Mouse (Mus musculus): ENCODE data around the gene Tada3. TPM values are rescaled to one million over a fixed set of nuclear protein-coding genes. Genes with fewer than 3 reads are reported as not detected.

The Tada3 gene
- 10 to 100 TPM; 47.3 to 51.0 TPM for total RNA-seq (2021)
- long read RNA-seq, transcript Tada3-201 (9 exons, 2,848 nt) = major isoform, 15 of 66 reads
- long read RNA-seq, partial matches to known transcripts = 4 of 66 reads
- long read RNA-seq, other reads (novel, unspliced or antisense) = 47 of 66 reads

DNA sequence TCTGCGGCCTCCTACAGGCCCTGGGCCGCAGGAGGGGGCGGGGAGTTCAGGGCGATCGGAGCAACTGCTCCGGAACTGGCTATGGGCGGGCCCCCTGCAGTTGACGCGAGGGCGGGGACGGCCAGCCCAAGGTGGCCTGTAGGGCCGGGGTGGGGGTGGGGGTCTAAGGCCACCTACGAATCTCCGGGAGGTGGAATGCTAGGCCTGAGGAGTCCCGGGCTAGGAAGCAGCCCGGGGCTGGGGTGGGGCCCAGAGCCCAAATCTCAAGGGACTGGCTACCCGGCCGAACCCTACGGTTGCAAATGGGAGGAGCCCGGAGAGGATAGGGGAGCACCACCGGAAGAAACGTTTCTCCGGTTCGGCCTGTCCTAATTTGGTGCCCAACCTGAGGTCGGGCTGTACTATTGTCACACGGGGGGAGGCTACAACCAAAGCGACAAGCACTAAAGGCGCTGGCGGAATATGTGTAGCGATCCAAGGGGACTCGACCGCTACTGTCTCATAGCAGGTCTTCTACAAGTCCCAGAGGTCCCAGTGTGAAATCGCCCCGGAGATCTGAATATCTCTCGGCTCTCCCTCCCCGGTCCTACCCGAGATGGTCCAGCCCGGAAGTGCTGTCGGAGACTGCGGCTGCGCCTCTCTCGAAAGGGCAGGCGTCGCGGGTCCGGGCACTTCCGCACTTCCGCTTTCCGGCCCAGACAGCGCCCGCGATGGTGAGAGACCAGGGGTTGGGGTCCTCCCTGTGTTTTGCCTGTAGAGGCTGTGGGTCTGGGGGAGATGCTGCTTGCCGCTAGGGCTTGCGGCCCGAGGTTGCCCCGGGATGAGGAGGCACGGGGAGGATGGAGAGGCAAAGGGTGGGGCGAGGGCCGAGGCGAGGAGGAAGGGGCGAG, at the start of gene Tada3, which contains the start of gene Arpc4:
TSS of gene Tada3 (minus strand) at position 388 of the 890 bp plus-strand sequence.
TSS of gene Arpc4 (plus strand) at position 620 of the 890 bp plus-strand sequence.
- DNase-seq (ENCODE audit: low spot score in 2 of 2) = peak; percentile 86 to 93

GRCm38 (mm10) chr6:113427397-113427796, 49.7 kb upstream of the Tada3 start:
- no peak for DNase-seq (ENCODE audit: low spot score in 2 of 2)

DNA sequence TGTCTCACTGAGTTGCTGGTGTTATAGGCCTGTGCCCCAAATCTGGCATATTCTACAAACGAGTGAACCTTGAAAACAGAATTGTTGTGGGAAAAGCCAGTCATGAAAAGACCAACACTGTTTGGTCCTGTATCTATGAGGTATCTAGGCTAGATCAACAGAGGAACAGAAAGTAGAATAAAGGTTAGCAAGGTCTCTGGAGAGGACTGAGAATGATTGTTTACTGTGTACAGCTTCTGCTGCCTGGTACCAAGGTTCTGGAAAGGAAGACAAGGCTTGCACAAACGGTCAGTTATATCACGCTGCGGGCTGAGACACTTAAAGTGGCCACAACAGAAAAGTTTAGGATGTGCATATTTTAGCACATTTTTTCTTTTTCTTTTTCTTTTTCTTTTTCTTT, 49.0 kb upstream of the Tada3 start:
- DNase-seq (ENCODE audit: low spot score in 2 of 2) = no peak

DNA sequence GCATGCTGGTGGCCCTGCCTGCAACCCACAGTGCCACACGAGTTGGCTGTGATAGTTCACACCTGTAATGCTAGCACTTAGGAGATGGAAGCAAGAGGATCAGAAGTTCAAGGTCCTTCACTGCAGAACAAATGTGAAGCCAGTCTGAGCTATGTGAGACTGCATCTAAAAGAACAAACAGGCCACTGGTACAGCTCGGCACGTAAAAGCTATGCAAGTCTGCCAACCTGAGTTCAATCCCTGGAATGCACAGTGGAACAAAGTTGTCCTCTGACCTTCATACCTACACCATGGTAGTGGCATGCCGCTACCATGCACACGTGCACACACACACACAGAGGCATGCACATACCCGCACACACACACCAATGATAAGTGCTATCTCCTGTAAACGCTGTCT, 46.5 kb upstream of the Tada3 start:
- DNase-seq (ENCODE audit: low spot score in 2 of 2) = no peak

GRCm38 (mm10) chr6:113423000-113423399, 45.3 kb upstream of the Tada3 start:
- DNase-seq (ENCODE audit: low spot score in 2 of 2) = no peak

DNA sequence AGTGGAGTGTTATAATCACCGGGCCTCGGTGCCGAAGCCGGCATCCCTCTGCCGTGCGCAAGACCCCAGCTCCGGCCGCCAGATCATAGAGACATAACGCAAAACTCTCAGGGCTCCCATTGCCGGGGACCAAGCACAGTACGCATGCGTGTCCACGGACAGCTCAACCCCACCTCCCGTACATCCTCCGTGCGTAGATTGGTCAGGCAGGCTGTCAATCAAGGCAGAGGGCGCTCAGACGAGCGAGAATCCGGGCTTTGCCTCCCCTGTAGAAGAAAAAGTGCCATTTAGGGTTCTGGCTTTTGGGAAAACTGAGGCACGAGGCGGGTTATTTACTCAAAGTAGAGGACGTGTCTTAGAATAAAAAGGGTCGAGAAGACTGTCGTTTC, 41.5 kb upstream of the Tada3 start, which contains the start of gene Rpusd3:
TSS of gene Rpusd3 (minus strand) at position 142 of the 389 bp plus-strand sequence.
- peak; percentile 96 to 97 for DNase-seq (ENCODE audit: low spot score in 2 of 2)

- no peak for DNase-seq (ENCODE audit: low spot score in 2 of 2)
Observed at GRCm38 (mm10) chr6:113418441-113419198, 40.9 kb upstream of the Tada3 start.

- no peak for DNase-seq (ENCODE audit: low spot score in 2 of 2)
Observed at GRCm38 (mm10) chr6:113416416-113416815, 38.7 kb upstream of the Tada3 start.

- no peak for DNase-seq (ENCODE audit: low spot score in 2 of 2)
Observed at GRCm38 (mm10) chr6:113410001-113410400, 32.3 kb upstream of the Tada3 start.

GRCm38 (mm10) chr6:113406683-113407082, 29.0 kb upstream of the Tada3 start:
- DNase-seq (ENCODE audit: low spot score in 2 of 2) = no peak

DNA sequence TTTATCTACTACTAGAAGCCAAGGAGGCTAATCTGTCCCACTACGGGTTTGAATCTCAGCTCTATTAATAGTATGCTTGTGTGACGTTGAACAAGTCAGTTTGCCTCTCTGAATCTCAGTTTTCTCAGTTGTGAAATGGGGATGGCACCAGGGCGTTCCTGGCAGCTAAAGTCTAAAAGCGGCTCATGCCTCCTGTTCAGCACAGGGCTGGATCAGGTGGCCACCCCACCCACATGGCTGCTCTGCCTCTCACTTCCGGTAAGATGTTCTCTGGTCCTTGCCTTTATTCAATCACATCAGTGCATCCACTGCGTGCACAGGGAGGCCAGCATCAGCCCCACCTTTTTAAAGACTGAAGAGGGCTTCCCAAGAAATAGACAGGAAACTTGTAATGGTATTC, 27.8 kb upstream of the Tada3 start:
- DNase-seq (ENCODE audit: low spot score in 2 of 2) = peak in 1 of 2 experiments; percentile 75

- no peak for DNase-seq (ENCODE audit: low spot score in 2 of 2)
Observed at GRCm38 (mm10) chr6:113404649-113405448, 27.2 kb upstream of the Tada3 start.

- peak in 1 of 2 experiments; percentile 83 for DNase-seq (ENCODE audit: low spot score in 2 of 2)
Observed at GRCm38 (mm10) chr6:113402094-113402493, 24.4 kb upstream of the Tada3 start.

DNA sequence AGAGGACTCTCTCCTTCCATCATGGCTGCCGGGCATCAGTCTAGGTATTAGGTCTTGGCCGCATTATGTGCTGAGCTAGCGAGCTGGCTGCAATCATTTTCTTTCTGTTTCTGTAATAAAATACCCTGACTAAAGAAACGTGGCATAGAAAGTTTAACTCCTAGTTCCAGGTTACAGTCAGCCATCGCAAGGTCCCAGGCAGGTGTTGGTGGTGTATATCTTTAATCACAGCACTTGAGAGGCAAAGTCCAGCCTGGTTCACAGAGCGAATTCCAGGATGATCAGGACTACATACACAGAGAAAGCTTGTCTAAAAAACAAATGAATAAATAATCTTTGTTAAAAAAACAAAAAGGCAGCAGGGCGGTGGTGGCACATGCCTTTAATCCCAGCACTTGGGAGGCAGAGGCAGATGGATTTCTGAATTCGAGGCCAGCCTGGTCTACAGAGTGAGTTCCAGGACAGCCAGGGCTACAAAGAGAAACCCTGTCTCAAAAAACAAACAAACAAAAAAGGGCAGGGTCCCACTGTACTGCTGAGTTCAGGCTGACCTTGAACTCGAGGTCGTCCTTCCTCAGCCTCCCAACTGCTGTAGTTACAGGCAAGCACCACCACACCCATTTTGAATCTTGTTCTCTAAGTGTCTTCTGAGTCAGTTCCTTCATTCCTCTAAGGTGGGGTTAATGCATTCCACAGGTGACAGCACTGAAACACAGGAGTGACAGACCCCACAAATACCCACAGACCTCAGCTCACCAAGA, 18.8 kb upstream of the Tada3 start:
- DNase-seq (ENCODE audit: low spot score in 2 of 2) = no peak

DNA sequence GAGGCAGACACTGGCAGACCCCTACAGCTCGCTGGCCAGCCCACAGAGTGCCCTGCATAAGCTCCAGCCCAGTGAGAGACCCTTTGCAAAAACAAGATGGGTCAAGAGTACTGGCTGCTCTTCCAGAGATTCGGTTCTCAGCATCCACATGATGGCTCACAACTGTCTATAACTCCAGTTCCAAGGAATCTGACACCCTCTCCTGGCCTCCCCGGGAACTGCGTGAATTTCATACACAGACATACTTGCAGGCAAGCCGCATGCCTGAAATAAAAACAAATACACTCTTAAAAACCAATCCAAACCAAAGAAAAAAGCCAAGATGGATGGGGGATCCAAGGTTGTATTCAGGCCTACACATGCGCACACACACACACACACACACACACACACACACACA, 17.8 kb upstream of the Tada3 start:
- no peak for DNase-seq (ENCODE audit: low spot score in 2 of 2)

- DNase-seq (ENCODE audit: low spot score in 2 of 2) = no peak
Observed at GRCm38 (mm10) chr6:113394811-113395210, 17.1 kb upstream of the Tada3 start.

DNA sequence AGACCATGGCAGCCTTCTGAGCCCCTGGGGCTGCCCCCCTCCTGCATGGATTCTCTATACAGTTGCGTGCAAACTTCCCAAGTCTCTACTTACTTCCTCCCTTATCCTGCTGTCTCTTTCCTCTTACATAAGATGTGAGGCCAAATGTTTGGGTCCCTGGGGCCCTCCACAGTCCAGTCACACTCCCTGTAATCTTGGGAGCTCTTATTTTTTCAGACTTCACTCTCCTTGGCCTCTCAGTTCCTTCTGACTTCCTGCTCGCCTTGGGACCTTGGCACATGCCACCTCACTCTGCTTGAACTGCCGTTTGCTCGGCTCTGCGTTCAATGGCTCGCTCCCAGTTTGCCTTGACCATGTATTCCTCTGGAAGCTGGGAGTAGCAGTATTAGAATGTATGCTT, 16.3 kb upstream of the Tada3 start:
- no peak for DNase-seq (ENCODE audit: low spot score in 2 of 2)

- peak in 1 of 2 experiments; percentile 61 for DNase-seq (ENCODE audit: low spot score in 2 of 2)
Observed at GRCm38 (mm10) chr6:113392387-113393071, 14.8 kb upstream of the Tada3 start.

GRCm38 (mm10) chr6:113392015-113392386, 14.3 kb upstream of the Tada3 start:
- DNase-seq (ENCODE audit: low spot score in 2 of 2) = no peak

DNA sequence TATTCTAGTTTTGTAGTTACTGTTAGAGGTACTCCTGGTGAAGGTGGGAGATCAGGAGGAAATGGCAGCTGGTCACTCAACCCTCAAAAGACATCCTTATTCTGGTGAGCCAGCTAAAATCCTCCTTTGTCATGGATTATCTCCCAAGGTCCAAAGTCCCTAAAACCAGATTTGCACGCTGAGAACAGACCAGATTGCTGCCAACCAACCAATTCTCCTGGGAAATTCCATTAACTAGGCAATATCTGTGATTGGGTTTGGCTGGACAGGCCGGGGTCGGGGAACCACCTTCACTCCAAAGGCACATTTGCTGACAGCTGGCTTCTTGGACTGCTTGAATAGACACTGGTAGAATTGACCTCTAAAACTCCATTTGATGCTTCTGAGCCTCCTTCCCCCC, 13.0 kb upstream of the Tada3 start:
- DNase-seq (ENCODE audit: low spot score in 2 of 2) = no peak
